Mouse (Mus musculus) hindbrain, postnatal 0 days (tissue): Measurements from ENCODE around the gene St5. TPM values are rescaled to one million over a fixed set of nuclear protein-coding genes. Genes with fewer than 3 reads are reported as not detected.

Experiments used
- ATAC-seq: fragments of 200-750 bp; cut with Nextera tagmentation; 2 replicates; pipeline ENCODE4 v1.8.0; 2017; ENCODE audit warnings: mild to moderate bottlenecking, moderate TSS enrichment, moderate library complexity
- DNase-seq: peaks from one replicate; pipeline ENCODE4 v3.0.0-alpha.2; 2015; ENCODE audit warnings: low spot score
- H3K27ac ChIP-seq: fragments of 300-500 bp; sonication (generic); 2 replicates; pipeline ENCODE4 v1.5.1; 2014; ENCODE audit warnings: mild to moderate bottlenecking
- H3K27me3 ChIP-seq: fragments of 300-500 bp; sonication (generic); 2 replicates; pipeline ENCODE4 v1.6.1; 2014; ENCODE audit warnings: low read length, mixed read lengths; ENCODE audit not compliant: insufficient read depth
- H3K36me3 ChIP-seq: fragments of 300-500 bp; sonication (generic); 2 replicates; pipeline ENCODE4 v1.6.1; 2014; ENCODE audit warnings: low read length, mixed read lengths; ENCODE audit not compliant: insufficient read depth
- H3K4me1 ChIP-seq: fragments of 300-500 bp; sonication (generic); 2 replicates; pipeline ENCODE4 v1.6.1; 2014; ENCODE audit warnings: antibody characterized with exemption, low read length, mixed read lengths; ENCODE audit not compliant: insufficient read depth
- H3K4me2 ChIP-seq: fragments of 300-500 bp; sonication (generic); 2 replicates; pipeline ENCODE4 v1.6.1; 2014; ENCODE audit warnings: low read depth, mild to moderate bottlenecking, low read length, moderate library complexity, mixed read lengths
- H3K4me3 ChIP-seq: fragments of 300-500 bp; sonication (generic); 2 replicates; pipeline ENCODE4 v1.5.1; 2014; ENCODE audit warnings: low read length
- H3K9ac ChIP-seq: fragments of 300-500 bp; sonication (generic); replicated peaks from 2 replicates; pipeline ENCODE4 v1.6.1; 2014; ENCODE audit warnings: mild to moderate bottlenecking, low read length, moderate library complexity, mixed read lengths
- H3K9me3 ChIP-seq: fragments of 300-500 bp; sonication (generic); 2 replicates; pipeline ENCODE4 v1.6.1; 2016; ENCODE audit warnings: low read length, mixed read lengths
- CTCF ChIP-seq: IDR thresholded peaks from 2 replicates; pipeline ENCODE4 v1.5.1; 2016; ENCODE audit warnings: antibody characterized with exemption, control low read depth, low read depth
- WGBS: fragments of 180-500 bp; shearing (Covaris S2); extraction: QIAGEN DNeasy Blood & Tissue Kit; methylation state at CpG from one replicate; pipeline ENCODE4 v1.1.7; 2014; 5-methylcytosine and 5-hydroxymethylcytosine counted together
- polyA plus RNA-seq: library from polyadenylated mRNA; unstranded; fragments of >200 nt; fragmentation: Nextera tagmentation; extraction: Ambion mirVana; gene quantifications from 2 replicates; pipeline ENCODE4 v1.2.1, GENCODE M21; 2015
- total RNA-seq: library from RNA; depleted of rRNA; stranded (reverse); fragments of >200 nt; gene quantifications from 2 replicates; pipeline ENCODE4 v1.2.3, GENCODE M21; 2014

Gene St5
- total and polyA plus RNA-seq, 2 experiments from 2014 or later = 21.2 to 34.0 TPM

- Histone ChIP-seq H3K36me3 (0 out of 2 replicates have a peak, but pooled peaks cover 12% of the 10 kb centered on the region), H3K9ac (no peak overlapping the region), H3K4me1 (no peaks in the 10 kb centered on the region), H3K4me3 (no peak overlapping the region), H3K27me3 (no peaks in the 10 kb centered on the region), H3K9me3 (no peaks in the 10 kb centered on the region), H3K4me2 (no peak overlapping the region), H3K27ac (no peak overlapping the region)
- 85% methylated on average over 2 of the region's 2 CpGs for WGBS
- ATAC-seq (no peak), DNase-seq (no peak)
- TF ChIP-seq CTCF = no peak
Measured at GRCm38 (mm10) chr7:109713434-109713982, 10.1 kb upstream of the St5 start.

GRCm38 (mm10) chr7:109712198-109712597 lies 8.8 kb upstream of the St5 start:
- no peaks in the 10 kb centered on the region for H3K4me1 ChIP-seq
- no peak overlapping the region for H3K4me2 ChIP-seq
- H3K27me3 ChIP-seq = no peaks in the 10 kb centered on the region
- no peak overlapping the region for H3K27ac ChIP-seq
- no peak for DNase-seq
- 0 out of 2 replicates have a peak, but pooled peaks cover 12% of the 10 kb centered on the region for H3K36me3 ChIP-seq
- H3K9ac ChIP-seq = no peak overlapping the region
- H3K4me3 ChIP-seq = no peak overlapping the region
- WGBS = 95% methylated on average over 7 of the region's 7 CpGs
- ATAC-seq = no peak
- TF ChIP-seq CTCF = no peak
- H3K9me3 ChIP-seq = no peaks in the 10 kb centered on the region

GRCm38 (mm10) chr7:109710069-109710468 lies 6.7 kb upstream of the St5 start:
- Histone ChIP-seq H3K4me3 (no peak overlapping the region), H3K9me3 (no peaks in the 10 kb centered on the region), H3K9ac (no peak overlapping the region), H3K4me1 (no peaks in the 10 kb centered on the region), H3K36me3 (0 out of 2 replicates have a peak, but pooled peaks cover 12% of the 10 kb centered on the region), H3K4me2 (no peak overlapping the region), H3K27me3 (no peaks in the 10 kb centered on the region), H3K27ac (no peak overlapping the region)
- TF ChIP-seq CTCF = no peak
- DNase-seq (no peak), ATAC-seq (no peak)
- 79% methylated on average over 1 of the region's 1 CpGs for WGBS

GRCm38 (mm10) chr7:109708961-109709382 lies 5.6 kb upstream of the St5 start:
- Histone ChIP-seq H3K4me1 (no peaks in the 10 kb centered on the region), H3K27ac (no peak overlapping the region), H3K4me2 (no peak overlapping the region), H3K9me3 (no peaks in the 10 kb centered on the region), H3K27me3 (no peaks in the 10 kb centered on the region), H3K4me3 (no peak overlapping the region), H3K36me3 (0 out of 2 replicates have a peak, but pooled peaks cover 12% of the 10 kb centered on the region), H3K9ac (no peak overlapping the region)
- TF ChIP-seq CTCF = no peak
- ATAC-seq (no peak), DNase-seq (peak; percentile 7)
- 72% methylated on average over 3 of the region's 3 CpGs for WGBS

GRCm38 (mm10) chr7:109707023-109707785 lies 3.8 kb upstream of the St5 start:
- Histone ChIP-seq H3K4me2 (no peak overlapping the region), H3K27me3 (no peaks in the 10 kb centered on the region), H3K4me3 (no peak overlapping the region), H3K36me3 (0 out of 2 replicates have a peak, but pooled peaks cover 6% of the 10 kb centered on the region), H3K9ac (no peak overlapping the region), H3K27ac (no peak overlapping the region), H3K9me3 (no peaks in the 10 kb centered on the region), H3K4me1 (no peaks in the 10 kb centered on the region)
- peak; percentile 83 for DNase-seq
- ATAC-seq = no peak
- 40% methylated on average over 4 of the region's 4 CpGs for WGBS
- peak; percentile 82 for TF ChIP-seq CTCF

GRCm38 (mm10) chr7:109704461-109704860 lies 1.1 kb upstream of the St5 start:
- no peaks in the 10 kb centered on the region for H3K9me3 ChIP-seq
- no peaks in the 10 kb centered on the region for H3K4me1 ChIP-seq
- peak overlapping the region; percentile 68 for H3K4me3 ChIP-seq
- WGBS = 75% methylated on average over 3 of the region's 3 CpGs
- no peaks in the 10 kb centered on the region for H3K27me3 ChIP-seq
- no peak for TF ChIP-seq CTCF
- peak overlapping the region; percentile 51; the same call in 1 of the 2 replicates for H3K9ac ChIP-seq
- H3K4me2 ChIP-seq = peak overlapping the region; percentile 72
- no peaks in the 10 kb centered on the region for H3K36me3 ChIP-seq
- no peak for ATAC-seq
- DNase-seq = no peak
- H3K27ac ChIP-seq = peak overlapping the region; percentile 65; the same call in 1 of the 2 replicates

GRCm38 (mm10) chr7:109704016-109704377 lies 592 bp upstream of the St5 start:
- Histone ChIP-seq H3K27me3 (no peaks in the 10 kb centered on the region), H3K9me3 (no peaks in the 10 kb centered on the region), H3K4me3 (peak overlapping the region; percentile 68), H3K4me1 (no peaks in the 10 kb centered on the region), H3K4me2 (peak overlapping the region; percentile 72), H3K27ac (peak overlapping the region; percentile 65), H3K9ac (peak overlapping the region; percentile 51), H3K36me3 (no peaks in the 10 kb centered on the region)
- WGBS = 1% methylated on average over 17 of the region's 17 CpGs
- peak; percentile 36 for TF ChIP-seq CTCF
- DNase-seq (no peak), ATAC-seq (no peak)
